Mouse (Mus musculus): ENCODE measurements around the gene Mettl27.

DNA sequence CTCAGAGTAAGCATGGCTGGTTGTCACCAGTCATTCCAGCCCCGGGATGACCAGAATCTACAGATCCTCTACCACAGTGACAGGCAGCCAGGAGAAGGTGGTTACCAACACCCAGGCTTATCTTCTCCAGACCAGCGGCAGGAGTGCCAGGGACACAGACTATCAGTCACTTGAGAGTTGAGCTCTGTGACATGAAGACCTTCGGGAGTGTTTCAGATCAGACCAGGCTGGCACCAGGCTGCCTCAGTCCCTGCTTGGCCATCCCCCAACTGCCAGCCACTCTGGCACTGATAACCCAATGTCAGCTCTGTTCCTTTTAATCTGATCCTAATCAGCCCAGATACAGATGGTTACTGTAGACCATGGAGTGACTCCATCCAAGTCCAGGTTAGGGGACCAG is 13.1 kb upstream of the Mettl27 start:
- no peak for TF ChIP-seq CTCF (conservative IDR thresholded peaks at IDR 0.05; ENCODE audit: low read length)
- no peak for TF ChIP-seq NANOG (IDR thresholded peaks at IDR 0.05; ENCODE audit: borderline replicate concordance, low read length)
